Mouse (Mus musculus) spleen, postnatal 36 days (tissue): ENCODE measurements around the gene Ilkap.

ENCODE experiments used
- DNase-seq, 2 experiments: peaks; one replicate each; pipeline ENCODE4 v3.0.0; 2022; ENCODE audit warnings: low spot score in 2 of 2, mixed read lengths in 1 of 2

Ilkap gene

GRCm38 (mm10) chr1:91398260-91399062, at the start of gene Ilkap:
Gene Ilkap, minus strand, starts transcription at chr1:91398815.
- DNase-seq: peak; percentile 79 to 84

GRCm38 (mm10) chr1:91446511-91446910, 47.9 kb upstream of the Ilkap start:
- no peak for DNase-seq

DNA sequence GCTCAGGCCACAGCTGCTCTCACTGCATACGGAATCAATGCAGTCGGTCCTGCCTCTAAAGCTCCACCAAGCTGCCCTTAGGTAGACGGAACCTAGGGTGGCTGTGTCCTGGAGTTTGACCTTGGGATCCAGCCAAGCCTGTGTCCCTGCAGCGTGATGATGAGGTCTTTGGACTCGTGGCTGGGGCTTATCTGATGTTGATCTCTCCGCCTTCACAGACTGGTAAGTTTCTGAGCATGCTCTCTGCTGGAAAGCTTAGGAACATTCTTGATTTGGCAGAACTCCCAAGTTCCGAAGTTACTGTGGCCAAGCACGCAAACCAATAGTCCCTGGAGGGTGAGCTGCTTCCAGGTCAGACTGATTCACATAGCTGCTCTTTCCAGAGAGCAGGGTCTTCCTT, 47.4 kb upstream of the Ilkap start:
- no peak for DNase-seq

DNA sequence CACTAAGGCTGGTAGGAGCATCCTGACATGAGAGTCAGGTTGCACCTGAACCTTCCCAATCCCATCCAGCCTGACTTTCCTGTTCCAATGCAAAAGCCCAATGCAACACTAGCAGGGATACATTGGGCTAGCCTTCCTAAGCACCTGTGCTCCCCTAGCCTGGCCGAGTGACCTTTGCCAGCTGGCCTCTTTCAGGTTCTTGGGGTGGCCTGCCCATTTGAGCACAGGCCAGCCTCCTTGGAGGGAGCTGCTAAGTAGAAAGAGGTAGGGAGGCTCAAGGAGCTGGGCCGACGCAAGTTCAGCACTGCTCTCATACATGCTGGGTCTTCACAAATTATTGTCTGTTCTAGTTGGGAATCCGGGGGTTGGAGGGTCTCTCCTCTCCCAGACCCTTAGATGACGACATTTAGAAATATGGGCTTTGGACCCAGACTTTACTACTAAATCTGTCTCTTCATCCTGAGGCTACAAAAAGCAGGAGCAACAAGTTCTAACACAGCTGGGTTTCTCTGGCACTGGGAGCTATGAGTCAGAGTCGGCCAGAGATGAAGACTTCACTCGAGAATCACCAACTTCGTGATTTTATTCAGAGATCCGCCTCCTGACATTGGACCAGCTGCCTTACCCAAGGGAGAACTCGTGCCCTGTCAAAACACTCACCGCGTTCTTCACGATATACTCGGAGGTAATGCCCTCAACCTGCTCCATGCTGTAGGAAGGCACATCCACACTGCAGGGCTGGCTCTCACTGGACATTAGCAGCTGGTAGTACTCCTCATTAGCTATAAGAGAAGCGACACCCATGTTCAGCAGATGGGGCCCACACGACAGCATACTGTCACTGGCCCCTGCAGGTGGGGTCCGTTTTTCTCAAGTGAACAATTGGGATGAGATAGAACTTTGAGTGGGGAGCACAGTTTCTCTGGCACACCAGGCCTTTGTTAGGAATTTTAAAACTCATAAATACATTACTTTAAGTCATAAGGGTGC, 46.5 kb upstream of the Ilkap start:
- no peak for DNase-seq

DNA sequence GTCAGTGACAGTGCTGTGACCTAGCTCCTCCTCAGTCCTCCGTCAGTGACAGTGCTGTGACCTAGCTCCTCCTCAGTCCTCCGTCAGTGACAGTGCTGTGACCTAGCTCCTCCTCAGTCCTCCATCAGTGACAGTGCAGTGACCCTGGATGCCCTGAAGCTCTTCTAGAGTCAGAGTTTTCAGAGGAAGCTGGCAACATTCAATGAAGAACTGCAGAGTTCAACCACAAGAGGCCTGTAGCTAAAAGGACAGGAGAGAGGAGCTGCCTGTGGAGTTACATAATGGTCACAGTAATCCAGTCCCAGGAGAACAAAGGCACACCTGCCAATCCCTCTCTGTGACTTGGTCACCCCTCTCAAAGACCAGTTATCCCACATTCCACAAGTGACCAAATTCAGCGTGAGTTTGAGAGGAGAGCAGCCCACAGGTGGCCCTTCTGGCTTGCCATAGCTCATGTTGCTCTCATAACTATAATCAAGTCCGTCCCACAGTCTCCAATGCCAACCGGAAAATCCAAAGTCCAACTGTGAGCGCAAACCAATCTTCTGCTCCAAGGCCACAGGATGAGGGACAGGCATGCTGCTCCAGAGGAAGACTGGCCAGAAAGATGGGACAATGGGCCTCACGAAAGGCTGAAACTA, 43.9 kb upstream of the Ilkap start:
- DNase-seq: no peak

GRCm38 (mm10) chr1:91441855-91442254, 43.2 kb upstream of the Ilkap start:
- DNase-seq: no peak

DNA sequence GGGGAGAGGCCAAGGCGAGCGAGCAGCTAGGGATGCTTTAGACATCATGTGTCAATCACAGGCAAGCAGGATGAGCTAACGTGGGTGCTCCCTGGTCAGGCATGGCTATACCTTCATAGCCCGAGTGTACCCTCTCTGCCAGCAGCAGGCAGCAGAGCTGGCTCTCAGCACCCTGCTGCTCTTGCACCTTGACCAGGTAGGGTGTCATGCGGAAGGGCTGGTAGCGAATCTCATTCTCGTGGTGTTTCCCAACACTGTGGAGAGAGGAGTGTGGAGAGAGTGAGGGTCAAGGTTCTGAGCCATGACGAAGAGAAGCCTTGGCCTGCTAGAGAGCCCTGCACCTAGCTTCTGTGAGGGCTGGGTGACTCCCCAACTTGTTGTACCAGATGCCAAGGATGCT, 41.2 kb upstream of the Ilkap start:
- no peak for DNase-seq

DNA sequence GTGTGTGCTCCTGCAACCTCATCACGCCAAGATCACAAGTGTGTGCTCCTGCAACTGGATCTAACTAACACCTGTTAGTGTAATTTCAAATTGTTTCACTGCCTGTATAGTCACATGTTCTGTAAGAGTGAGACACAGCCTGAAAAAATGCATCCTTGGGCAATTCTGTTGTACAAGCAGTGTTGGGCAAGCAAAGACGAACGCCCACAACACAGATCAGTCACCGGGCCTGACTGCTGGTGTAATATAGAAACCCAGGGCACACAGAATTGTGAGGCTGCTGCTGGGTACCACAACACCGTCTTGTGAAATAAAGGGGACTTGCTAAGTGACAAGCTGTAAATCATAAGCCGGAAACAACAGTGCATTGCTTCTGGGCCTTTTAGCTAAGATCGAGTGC, 39.0 kb upstream of the Ilkap start:
- DNase-seq: no peak

- DNase-seq: no peak
These were observed 38.4 kb upstream of the Ilkap start for GRCm38 (mm10) chr1:91437083-91437400.

DNA sequence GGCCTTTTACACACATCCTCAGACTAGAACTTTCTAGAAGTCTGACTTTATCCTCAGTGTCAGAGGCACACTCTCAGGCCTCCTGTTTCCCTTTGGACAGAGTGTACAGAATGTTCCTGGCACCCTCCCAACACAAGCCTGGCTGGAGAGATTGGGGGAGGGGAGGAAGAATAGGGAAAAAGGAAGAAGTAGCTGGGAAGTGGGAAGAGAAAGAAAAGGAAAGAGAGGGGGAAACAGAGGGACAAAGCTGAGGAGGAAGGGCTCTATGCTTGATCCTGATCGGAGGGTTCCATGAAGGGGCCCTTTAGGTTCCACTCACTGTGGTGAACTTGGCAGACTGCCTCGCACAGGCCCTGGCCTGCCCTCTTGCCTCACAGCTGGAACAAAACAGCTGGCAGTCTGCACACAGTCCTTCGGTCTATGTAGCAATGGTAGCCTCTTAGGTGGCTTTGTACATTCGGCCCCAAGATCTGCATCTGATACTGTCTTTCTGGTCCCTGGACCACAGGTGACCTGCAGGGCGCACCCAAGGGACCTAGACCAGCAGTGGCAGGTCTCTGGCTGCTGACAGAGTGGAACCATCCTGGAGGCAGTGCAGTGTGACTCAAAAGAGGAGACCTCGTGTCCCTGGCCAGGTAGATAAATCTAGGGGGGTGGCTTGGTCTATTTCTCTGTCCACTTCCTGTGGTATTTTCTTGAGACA, 37.9 kb upstream of the Ilkap start:
- DNase-seq: no peak

- no peak for DNase-seq
These were observed 37.1 kb upstream of the Ilkap start for GRCm38 (mm10) chr1:91435606-91436130.

- DNase-seq: no peak
These were observed 36.3 kb upstream of the Ilkap start for GRCm38 (mm10) chr1:91434905-91435304.

- DNase-seq: no peak
These were observed 32.1 kb upstream of the Ilkap start for GRCm38 (mm10) chr1:91430761-91431160.

DNA sequence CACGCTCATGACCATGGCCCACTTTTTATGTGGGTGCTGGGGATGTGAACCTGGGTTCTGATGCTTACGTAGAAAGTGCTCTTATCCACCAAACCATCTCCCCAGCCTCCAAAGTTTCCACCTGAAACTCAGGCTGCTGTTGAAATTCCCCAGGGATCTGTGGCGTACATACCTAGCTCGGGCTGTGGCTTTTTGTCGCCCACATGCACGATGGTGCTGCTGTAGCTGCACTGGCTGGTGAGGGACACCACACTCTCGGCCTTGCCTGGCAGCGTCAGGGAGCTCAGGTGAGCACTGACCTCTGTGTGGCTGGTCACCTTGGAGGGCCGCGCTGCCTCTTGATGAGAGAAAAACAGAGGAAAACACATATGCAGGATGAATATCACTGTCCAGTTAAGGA, 30.6 kb upstream of the Ilkap start:
- no peak for DNase-seq

- peak; percentile 68 to 72 for DNase-seq
These were observed 30.0 kb upstream of the Ilkap start for GRCm38 (mm10) chr1:91428614-91429013.

DNA sequence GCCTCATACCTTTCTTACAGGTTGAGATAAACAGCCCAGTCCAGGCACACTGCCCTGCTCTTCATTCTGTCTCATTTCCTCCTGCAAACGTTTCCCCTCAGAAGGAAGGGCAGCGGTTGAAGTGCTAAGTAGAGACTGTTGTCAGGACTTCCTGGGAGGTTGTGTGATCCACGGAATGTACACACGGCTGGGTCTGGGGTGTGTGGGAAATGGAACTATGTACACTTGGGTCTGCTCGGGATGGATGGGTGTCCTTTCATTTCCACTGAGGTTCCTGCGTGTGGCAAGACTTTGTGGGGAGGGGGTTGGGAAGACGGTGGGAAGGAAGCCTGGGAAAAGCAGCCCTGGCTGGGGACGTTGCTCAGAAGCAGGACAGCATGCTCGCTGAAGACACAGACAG, 27.8 kb upstream of the Ilkap start:
- DNase-seq: no peak

- DNase-seq: no peak
These were observed 22.0 kb upstream of the Ilkap start for GRCm38 (mm10) chr1:91420601-91421065.

DNA sequence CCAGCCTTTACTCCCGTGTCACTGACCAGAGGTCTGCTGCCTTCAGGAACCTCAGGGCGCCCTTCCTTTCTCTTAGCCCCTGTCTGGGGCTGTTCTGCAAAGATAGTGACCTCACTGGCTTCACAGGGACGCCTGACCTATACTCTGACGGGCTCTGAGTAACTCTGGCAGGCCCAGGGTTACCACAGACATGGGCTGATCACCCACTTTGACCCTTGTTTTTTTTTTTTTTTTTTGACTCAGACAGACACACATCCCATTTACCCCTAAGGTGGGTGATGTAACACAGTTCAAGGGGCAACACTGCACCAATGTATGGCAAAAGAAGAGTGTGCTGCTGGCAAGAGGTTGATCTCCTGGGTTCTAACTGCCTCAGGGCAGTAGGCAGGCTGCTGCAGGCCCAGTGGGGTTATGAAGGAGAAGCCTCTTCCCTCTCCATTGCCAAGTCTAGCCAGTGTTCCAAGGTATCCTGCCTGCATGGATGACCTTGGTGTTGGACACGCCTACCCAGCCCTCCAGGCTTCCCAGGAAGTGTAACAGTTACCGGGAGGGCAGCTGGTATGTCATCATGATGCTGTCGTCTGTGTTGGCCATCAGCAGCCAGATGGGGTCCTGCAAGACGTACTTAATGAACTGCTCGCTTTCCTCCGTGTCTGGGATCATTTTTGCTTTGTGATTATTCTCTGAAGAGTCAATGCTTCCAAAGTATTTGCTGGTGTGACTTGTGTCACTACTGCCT, 21.4 kb upstream of the Ilkap start:
- DNase-seq: no peak

DNA sequence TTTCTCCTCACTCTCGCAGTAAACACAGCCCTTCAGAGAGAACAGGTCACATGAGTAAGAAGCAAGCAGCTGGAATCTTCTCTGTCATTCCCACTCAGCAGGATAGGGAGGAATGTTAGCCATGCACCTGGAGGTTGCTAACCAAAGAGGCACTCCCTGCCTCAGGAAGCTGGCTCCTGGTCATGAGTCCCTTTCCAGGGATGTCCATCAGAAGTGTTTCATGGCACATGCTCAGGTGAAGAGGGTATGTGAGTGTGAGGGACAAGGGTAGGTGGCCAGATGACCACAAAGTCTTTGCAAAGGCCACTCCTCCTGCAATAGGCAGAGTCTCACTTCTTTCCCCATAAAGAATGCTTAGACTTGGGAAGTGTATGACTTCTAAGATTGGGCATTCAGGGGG, 19.4 kb upstream of the Ilkap start:
- DNase-seq: no peak

DNA sequence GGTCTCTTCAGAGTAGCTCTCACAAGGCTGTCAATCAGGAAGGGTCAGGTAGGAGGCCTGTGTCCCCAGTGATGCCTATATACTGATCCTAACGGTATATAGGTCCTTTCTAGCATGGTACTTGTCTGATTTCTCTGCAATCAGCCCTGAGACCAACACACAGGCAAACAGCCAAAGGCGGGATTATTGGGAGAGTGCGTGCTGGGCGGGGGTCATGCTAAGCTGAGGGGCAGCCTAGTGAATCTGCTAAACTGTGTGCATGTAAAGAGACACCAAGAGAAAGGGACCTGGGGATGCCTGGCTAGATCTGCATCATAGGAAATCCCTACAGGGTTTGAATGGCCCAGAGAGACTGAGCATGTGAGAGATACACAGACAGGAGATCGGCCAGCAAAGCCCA, 16.7 kb upstream of the Ilkap start:
- DNase-seq: no peak

DNA sequence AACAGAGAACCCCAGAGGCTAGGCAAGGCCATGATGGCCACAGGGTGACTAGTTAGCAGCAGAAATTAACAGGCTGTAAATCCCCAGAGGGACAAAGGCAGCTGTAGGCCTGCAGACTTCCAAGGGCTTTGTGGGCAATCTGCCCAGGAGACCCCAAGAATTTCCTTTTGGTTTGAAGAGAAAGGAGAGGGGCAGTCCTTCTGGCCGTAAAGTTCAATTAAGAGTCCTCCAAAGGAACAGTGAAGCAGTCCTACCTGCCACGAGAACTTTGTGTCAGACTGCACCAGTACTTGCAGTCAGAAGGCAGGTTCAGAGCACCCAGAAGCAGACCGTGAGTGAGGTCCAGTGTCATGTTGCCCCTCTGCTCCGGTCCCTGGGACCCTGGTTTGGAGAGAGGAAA, 16.3 kb upstream of the Ilkap start:
- DNase-seq: no peak
